Mouse (Mus musculus) left cerebral cortex, adult 2 months (tissue): ENCODE data around the gene Rprd2. TPM values are rescaled to one million over a fixed set of nuclear protein-coding genes. Genes with fewer than 3 reads are reported as not detected.
A peak's percentile ranks its signal among the peaks of the same experiment; 100 is the strongest.

ENCODE experiments used
- DNase-seq, 2 experiments: peaks; one replicate each; pipeline ENCODE4 v3.0.0; 2021 to 2022; ENCODE audit warnings: low spot score in 2 of 2, mixed read lengths in 1 of 2; ENCODE audit errors: extremely low spot score in 1 of 2
- H3K27ac ChIP-seq: fragments of 200-600 bp; 2 replicates; pipeline ENCODE4 v1.8.1; 2022
- H3K4me3 ChIP-seq: fragments of 200-600 bp; 2 replicates; pipeline ENCODE4 v1.8.1; 2022
- CTCF ChIP-seq: fragments of 200-600 bp; IDR thresholded peaks from 2 replicates; pipeline ENCODE4 v1.8.1; 2022; ENCODE audit warnings: antibody characterized with exemption, mild to moderate bottlenecking, moderate library complexity
- intact Hi-C: fragments of 180-260 bp; cut with DNase I; formaldehyde crosslinking; loops from one replicate; pipeline ENCODE4 v1.15.1; 2025
- total RNA-seq, 2 experiments: library from RNA; stranded (reverse); gene quantifications; 2 replicates each; pipeline ENCODE4 v1.2.3; 2021

The Rprd2 gene
- total RNA-seq, 2 experiments from 2014 or later, result 59.6 to 63.5 TPM

DNA sequence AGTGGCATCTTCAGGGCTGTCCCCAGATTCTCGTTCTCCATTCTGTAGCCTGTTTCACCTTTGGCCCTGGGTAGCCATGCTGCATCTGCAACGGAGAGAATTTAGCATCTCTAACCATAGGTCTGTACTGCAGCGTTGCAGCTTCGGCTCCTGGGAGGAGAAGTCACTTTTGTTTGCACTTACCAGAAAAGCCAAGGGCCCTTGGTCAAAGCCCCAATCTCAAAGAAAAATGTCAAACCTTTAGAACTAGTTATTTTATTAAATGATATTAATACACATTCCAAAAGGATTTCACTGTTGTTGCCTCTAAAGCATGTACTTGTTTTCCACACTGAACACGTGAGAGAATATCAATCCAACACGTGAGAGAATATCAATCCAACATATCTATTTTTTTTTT, 58.6 kb downstream of the Rprd2 start, which contains the start of gene Tars2:
Tars2 (minus strand) TSS at position 101 of the 400 bp plus-strand sequence.
- intact Hi-C loops, result no loop called here
- no peak within 1 kb of the TSS for H3K27ac ChIP-seq
- TF ChIP-seq CTCF, result no peak
- H3K4me3 ChIP-seq, result no peak within 1 kb of the TSS
- DNase-seq, result no peak

DNA sequence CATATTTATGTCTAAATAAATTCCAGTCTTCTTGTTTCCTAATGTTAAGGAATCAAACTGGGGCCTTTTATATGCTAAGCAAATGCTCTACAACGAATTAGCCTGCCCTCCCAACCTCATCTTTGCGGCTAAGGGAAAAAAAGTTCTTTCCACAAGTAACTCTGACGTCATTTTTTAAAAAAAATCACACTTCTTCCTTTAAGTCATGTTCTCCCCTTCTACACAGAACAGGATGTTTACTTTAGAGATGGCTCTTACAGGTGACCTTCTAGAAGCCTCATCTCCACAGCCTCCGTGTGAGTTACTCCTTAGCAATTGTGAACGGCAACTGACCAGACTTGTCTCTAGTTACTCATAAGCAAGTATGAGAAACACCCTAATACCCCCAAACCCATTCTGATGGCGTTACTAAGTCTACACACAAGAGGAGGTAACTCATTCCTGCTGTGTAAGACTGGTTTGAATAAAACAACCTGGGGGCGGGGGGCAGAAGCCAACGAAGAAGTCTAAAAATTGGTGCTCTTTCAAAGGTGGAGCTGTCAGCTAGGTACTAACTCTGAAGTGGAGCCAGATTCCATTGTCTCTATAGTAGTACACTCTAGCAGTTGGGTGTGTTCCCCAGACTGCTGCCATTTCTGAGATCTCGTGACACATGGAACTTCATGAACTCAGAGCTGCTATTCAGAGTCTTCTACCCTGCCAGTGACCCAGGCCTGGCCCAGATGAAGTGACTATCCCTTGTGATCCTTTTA, 60.0 kb downstream of the Rprd2 start:
- intact Hi-C loops, result no loop called here
- no peak overlapping the region for H3K27ac ChIP-seq
- no peak overlapping the region for H3K4me3 ChIP-seq
- no peak for DNase-seq
- no peak for TF ChIP-seq CTCF

DNA sequence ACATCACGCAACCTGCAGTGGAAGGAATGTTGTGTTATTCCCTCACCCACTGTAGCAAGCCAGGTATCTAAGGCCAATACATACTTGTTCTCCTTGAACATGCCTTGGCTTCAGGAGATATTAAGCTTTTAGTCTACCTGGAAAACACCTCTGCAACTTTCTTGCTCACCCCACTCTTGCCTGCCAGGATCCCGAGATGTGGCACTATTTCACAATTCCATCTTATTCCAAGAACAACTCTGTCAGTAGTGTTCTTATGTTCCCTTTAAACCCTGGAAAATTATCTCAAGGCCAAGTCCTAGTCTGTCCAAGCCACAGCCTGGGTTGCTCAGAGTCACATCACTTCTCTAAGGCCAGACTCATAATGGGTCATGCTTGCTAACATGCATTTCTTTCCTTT, 61.9 kb downstream of the Rprd2 start:
- intact Hi-C loops, result no loop called here
- TF ChIP-seq CTCF, result no peak
- Histone ChIP-seq H3K4me3 (no peak overlapping the region), H3K27ac (no peak overlapping the region)
- no peak for DNase-seq

DNA sequence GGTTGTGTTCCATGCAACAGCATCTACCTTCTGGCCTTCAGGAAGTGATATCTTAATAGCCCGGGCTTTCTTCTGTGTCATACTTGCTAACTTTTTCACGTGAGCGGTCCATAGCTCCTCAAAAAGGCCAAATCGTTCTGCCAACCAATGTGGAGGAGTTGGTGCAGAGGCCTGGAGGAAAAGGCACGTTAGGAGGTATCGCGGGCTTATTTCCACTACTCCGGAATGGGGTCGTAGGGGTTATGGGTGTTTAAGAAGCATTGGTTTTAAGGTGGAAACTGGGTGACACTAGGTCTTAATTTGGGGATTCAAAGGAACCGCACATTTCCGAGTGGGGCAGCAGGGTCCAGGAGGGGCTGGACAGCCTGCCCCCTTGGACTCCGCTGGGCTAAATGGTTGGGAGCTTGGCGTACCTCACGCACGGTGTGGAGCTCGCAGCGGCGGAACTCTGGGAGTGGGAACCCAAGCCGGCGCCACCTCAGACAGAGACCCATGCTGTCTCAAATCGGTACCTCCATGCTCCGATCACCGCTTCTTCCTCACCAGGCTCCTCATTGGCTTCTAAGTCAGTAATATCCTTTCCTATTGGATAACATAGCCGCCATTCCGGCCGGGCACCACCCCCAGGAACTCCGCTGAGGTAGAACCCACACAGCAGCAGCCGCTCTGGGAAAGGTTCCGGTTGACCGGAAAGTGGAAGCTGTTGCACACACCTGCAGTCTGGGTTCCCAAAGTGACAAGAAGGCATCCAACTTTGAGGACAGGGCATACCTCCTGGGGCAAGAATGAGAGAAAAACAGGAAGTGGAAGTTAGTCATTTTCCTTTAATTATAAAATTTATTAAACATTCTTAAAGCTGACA, 64.1 kb downstream of the Rprd2 start:
- Histone ChIP-seq H3K27ac (peak overlapping the region; percentile 83), H3K4me3 (peak overlapping the region; percentile 84)
- peak; percentile 94 for DNase-seq
- TF ChIP-seq CTCF, result no peak
- intact Hi-C loops, result no loop called here

- H3K27ac ChIP-seq, result no peak overlapping the region
- intact Hi-C loops, result no loop called here
- DNase-seq, result no peak
- no peak overlapping the region for H3K4me3 ChIP-seq
- no peak for TF ChIP-seq CTCF
Measured at GRCm38 (mm10) chr3:95752935-95753334, 65.7 kb downstream of the Rprd2 start.

GRCm38 (mm10) chr3:95740406-95740805, 78.3 kb downstream of the Rprd2 start:
- intact Hi-C loops, result no loop called here
- Histone ChIP-seq H3K27ac (peak overlapping the region; percentile 59; the same call in 1 of the 2 replicates), H3K4me3 (no peak overlapping the region)
- no peak for TF ChIP-seq CTCF
- DNase-seq, result no peak

DNA sequence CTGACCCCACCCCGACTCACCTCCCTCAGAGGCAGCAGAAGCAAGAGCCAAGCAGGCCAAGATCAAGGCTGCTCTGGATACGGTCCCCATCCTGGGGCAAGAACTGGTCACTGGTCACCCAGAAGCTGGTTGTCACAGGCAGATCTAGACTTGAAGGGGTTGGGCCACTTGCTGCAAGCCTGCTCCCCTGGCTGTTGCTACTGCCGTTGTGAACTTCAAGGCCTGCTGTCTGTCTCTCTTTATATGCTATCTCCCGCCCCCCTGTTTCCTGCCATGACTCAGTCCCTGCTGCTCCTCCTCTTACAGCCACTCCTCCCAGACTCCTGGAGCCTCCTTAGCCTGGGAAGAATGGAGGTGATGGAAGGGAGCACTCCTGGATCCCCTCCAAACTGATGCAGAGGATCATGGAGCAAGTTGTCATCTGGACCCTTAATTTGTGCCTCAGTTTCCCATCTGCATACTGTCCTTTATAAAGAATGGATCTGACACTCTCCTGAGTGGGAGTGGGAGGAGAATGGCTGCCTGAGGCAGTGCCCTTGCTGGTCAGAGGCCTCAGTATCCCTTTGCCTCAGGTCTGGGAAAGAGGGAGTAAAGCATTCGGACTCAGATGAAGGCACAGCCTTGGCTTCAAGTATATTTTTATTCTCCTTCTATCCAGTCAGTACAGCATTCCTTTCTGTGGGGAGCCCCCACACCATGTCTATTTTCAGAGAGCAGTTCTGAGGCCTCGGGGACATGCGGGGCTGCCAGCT, 79.1 kb downstream of the Rprd2 start, which contains the start of gene Ecm1:
Ecm1 (minus strand) TSS at position 217 of the 752 bp plus-strand sequence.
- TF ChIP-seq CTCF, result no peak
- DNase-seq, result peak; percentile 52 to 55
- Histone ChIP-seq H3K27ac (peak within 1 kb of the TSS; percentile 59), H3K4me3 (no peak within 1 kb of the TSS)
- intact Hi-C loops, result no loop called here

DNA sequence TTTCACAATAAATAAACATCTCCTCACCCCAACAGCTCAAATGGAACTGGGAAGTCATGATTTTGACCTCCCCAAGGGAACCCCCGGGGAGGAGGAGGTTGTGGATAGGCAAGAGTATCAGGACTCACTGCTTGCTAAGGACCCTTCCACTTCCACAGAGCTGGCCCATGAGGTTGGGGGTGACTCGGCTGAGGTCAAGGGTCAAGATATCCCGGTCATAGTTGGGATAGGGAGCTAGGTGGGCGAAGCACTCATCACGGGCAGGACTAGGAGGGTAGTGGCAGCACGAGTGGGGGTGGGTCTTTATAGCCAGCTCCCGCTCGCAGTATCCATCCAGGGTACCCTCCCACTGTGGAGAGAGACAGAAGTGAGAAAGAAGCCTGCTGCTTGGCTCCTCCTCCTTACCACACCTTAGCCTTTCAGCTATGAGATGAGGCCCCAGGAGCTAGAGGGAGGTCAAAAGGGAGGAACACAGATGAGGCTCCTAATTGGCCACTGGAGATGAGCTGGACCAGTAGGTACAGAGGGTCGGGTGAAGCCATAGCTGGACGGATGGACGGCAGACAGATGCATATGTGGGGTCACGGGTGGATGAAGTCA, 83.5 kb downstream of the Rprd2 start:
- Histone ChIP-seq H3K4me3 (no peak overlapping the region), H3K27ac (no peak overlapping the region)
- intact Hi-C loops, result no loop called here
- no peak for TF ChIP-seq CTCF
- DNase-seq, result no peak

DNA sequence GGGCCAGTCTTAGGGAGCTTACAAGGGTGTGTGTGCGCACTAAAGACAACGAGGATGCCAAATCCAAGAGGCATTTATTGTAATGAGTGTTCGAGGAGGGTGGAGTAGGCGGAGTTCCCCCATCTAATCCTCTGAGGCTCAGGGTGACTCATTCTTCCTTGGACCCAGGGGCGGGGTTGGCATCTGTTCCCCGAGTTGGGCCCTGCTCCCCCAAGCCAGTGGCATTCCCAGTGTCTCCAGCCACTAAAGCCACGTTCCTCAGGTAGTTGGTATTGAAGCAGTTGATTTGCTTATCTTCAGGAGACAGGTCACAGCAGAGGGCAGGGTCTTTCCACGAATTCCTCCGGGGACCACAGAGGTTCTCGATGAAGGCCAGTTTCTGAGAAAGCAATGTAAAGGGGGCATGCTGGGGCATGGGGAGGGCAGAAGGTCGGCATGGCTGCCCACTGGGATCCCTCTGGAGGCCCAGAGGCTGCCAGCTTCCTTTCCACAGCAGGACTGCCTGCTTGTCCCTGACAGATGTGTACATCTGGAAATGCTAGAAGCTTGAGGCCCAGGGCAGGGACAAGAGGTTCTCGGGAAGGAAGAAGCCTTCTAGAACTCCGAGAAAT, 84.5 kb downstream of the Rprd2 start:
- H3K4me3 ChIP-seq, result no peak overlapping the region
- no peak for DNase-seq
- H3K27ac ChIP-seq, result no peak overlapping the region
- intact Hi-C loops, result no loop called here
- no peak for TF ChIP-seq CTCF

DNA sequence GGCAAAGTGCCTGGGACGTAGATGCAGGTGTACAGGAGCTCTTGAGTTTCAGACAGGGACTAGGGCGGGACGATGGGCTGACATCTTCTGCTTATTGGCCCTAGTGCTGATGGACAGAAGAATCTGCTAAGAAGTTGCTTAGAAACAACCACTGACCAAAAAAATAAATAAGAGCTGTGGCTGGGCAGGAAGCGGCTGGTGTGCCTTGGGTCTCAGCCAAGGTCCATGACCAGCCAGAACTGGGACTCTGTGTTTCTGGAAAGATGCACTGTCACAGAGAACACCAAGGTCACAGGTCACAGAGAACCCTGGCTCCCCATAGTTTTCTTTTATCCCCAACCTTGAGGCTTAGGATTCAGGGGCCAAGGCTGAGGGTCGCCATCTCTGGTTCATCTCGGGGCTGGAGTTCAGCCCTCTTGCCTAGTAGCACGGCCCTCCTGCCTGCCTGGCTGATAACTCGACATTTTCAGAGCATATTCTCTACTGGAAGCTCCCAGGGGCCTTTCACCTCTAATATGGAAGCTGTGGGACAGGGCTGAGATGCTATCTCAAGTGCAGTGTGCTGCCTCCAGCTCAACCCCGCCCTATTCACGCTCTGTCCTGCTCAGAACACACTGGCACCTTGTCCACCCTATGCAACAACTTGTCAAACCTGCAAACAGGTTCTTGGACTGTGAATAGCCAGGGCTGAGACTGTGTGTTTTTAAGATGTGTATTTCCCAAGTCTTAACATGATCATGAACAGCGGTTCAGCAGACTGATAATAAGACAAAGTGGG, 85.7 kb downstream of the Rprd2 start:
- Histone ChIP-seq H3K27ac (no peak overlapping the region), H3K4me3 (no peak overlapping the region)
- intact Hi-C loops, result no loop called here
- TF ChIP-seq CTCF, result no peak
- no peak for DNase-seq
